Mouse (Mus musculus) right cerebral cortex, postnatal 14 days (tissue): ENCODE results near the gene Prkcz.

Experiments
- DNase-seq: peaks from one replicate; pipeline ENCODE4 v3.0.0; 2022

Prkcz gene

DNA sequence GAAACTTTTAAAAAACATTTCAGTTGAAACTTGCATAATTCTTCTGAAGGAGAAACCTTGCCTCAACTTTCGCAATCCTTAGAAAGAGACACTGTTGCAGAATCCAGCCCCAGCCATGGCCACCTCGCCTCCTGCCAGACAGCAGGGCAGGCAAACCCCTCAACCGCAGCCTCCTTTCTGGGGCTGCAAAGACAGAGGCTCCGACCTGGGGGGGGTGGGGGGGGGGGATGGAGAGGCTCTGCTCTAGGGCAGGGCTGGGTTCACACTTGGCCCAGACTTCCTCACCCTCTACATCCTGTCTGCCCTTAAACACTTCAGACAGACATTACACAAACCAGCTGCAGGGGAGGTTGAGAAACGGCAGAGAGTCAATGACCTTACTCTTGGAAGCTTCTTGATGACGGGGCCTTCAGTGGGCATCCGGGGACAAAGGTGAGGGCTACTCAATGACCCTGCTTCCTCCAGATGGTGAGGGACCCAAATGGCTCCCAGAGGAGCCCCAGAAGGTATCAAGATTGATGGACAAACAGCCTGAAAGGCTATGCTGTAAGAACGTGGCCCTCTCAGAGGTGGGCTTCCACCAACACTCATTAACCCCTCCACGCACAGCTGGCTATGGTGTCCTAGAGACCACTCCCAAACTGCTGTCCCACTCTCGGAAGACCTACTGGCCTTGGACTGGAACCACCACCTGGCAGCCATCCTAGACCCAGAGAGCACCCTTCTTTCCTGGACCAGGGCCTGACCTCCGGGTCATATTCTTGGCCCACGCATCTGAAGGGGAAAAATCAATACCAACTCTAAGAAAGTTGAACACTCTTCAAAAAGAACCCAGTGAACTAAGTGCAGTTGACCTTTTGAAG is 143.7 kb downstream of the Prkcz start:
- DNase-seq: no peak

DNA sequence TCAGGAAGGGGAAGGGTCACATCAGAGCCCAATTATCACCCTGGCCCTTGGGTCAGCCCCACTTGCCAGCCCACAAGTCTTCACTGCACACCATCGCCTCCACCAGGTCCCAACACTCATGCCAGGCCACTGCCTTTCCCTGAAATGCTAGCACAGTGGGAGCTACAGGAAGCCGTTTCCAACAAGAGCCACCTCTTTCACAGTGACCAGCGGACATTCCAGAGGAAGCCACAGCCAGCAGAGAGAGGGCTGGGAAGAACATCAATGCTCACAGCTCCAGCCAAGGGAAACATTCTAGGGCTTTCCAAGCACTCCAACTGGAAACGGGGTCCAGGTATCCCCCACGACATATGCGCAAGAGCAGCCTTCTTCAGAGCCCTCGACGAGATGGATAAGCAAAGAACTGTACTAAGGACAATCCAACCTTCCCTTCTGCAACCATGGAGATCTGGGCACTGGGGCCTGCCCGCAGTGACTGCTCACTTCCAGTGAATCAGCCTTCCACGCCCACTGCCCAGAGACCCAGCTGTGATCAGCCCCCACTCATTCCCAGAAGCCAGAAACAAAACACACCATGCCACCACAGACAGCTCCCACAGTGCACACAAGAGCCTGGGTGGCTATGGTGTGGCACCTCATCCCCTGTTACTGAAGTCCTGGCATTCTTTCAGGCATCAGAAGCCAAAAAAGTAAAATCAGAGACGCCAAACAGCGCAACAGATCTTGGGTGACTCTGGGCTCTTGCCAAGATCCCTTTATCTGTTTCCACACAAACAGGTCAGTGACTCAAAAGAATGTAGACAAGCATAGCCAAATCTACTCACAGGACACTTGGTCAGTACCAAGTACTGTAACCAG is 145.2 kb downstream of the Prkcz start:
- DNase-seq: peak; percentile 41

DNA sequence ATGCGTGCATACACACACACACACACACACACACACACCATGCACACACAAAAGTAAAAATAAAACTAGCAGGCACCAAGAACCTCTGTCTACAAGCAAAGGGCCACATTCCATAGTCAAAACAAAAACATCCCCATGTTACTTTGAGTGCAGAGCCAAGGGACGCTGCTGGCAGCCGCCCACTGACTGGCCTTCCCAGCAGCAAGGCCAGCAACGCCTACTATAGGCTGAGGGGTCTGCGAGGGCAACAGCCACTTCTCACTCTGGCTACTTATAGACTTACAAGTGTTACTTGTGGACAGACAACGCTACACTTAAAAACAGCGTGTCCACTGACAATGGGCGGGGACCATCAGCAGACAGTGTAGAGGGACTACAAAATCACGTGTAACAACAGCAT is 146.0 kb downstream of the Prkcz start:
- no peak for DNase-seq

DNA sequence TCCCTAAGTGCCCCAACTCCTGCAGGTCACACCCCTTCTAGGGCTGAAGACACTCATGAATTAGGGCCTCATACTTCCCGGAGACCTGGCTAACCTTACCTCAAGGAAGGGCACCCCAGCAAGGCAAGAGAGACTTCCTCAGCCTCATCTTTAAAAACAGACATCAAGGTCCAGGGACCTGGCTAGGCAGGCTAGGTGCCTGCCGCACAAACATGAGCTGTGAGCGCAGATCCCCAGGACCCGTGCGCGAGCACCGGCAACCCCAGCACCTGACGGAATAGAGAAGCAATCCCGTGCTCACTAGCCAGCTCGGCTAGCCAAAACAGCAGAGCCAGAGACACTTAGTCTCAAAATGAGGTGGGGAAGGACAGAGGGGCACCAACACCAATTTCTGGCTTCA is 146.4 kb downstream of the Prkcz start:
- no peak for DNase-seq

DNA sequence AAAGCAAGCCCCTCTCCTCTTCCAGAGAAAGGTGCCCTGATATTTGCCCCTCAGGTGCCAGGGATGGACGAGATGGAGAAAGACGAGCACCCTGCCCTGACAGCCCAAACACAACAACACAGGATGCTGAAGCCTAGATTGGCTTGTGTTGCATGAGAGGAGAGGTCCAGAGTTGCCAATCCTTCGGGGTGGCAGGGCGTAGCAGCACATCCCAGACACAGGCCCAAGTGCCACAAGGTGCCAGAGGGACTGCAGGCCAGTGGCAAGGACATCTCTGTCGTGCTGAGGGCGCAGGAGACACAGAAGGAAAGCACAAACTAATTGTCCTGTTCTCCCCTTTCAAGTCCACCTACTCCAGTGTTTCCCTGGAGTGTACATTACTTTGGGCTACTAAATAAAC is 147.0 kb downstream of the Prkcz start:
- no peak for DNase-seq

DNA sequence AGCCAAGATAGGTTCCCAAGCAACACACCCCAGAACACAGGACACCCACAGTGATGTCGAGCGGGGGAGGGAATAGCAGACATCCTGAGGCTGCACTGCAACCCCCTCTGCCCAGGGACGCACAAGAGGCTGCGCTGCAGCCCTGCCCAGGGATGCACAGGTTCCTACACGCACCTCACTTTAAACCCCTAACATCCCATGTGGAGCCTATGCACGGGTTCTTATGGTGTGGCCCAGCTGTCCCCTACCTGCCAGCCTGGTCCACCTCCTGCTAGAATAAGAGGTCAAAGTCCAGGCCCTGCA is 147.5 kb downstream of the Prkcz start:
- no peak for DNase-seq

DNA sequence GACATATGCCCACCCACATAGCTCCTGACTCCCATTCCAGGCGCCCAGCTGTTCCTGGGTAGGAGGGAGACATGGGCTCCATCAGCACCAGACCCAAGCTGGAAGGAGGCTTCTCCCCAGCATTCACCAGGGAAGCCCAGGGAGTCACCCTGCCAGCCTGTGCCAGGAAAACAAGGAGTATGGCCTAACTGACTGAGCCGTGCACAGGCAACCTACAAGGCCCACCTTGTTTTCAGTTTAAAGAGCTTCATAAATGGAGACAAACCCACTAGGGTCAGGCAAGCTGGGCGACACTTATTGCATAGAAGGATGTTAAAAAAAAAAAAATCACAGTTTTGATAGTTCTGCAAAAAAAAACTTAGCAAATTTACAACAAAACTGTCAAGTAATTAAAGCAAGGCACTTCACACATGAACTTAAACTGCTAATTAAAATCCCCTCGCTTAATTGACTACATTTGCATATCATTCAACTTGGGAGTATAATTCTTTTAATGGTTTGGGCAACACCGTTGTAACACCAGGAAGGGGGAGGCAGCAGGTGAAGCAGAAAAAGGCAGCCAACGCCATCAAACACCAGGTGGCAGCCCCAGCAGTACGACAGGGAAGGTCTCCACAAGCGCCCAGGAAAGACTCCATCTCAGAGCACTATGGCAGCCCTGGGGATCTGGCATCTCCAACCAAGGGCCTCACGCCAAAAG is 148.0 kb downstream of the Prkcz start:
- DNase-seq: no peak
